Mouse (Mus musculus): ENCODE data around the gene Sirt4. TPM values are rescaled to one million over a fixed set of nuclear protein-coding genes. Genes with fewer than 3 reads are reported as not detected.

Gene Sirt4
- polyA plus RNA-seq, 1 experiment from 2014 or later = 6.5 TPM

DNA sequence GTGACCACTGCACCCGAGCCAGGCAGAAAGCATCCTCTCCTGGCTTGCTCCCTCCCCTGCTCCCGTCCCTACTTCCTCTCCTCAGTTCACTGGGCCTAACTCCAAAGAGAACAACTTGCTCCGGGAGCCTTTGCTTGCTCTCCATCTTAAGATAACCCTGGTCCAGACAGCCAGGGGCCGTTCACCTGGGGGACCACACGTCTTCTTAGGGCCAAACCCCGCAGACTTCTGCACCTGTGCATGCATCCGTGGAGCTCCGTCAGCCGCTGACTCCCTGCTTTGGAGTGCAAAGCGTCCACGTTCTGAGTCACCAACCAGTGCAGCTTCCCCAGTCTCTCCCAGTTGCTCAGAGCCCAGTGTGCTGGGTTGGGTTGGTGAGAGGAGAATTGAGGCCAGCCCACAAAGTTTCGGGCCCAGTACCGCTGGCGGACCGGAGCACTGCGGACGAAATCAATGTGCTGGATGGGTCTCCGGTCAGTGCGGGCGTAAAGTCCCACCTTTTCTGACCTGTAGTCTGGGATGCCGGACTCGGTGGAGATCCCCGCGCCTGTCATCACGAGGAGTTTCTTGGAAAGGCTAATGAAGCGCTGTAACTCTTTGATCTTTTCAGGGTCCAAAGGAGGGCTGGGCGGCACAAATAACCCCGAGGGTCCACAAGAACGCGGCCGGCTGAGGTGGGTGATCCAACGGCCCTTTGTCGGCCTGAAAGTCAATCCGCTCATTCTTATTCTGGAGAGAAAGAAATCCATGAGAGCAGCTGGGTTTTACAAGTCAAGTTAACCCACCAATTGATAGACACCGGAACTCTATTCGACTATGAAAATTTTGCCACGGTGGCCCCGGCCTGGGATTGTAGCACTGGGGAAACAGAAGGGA, 1.9 kb downstream of the Sirt4 start:
- Histone ChIP-seq H3K4me3 (ENCODE audit: low read depth, low read length) (no peak overlapping the region), H3K27ac (ENCODE audit: low read length) (no peak overlapping the region), H3K4me2 (ENCODE audit: low read depth, low read length) (no peak overlapping the region), H3K36me3 (ENCODE audit: control insufficient read depth, insufficient read depth) (no peaks in the 10 kb centered on the region), H3K4me1 (ENCODE audit: control insufficient read depth, low read depth, low read length) (peaks cover 10% of the 10 kb centered on the region), H3K27me3 (ENCODE audit: control insufficient read depth, insufficient read depth, low read depth, low read length) (no peaks in the 10 kb centered on the region), H3K9me3 (replicated peaks; ENCODE audit: control insufficient read depth, low read length) (no peaks in the 10 kb centered on the region), H3K9ac (ENCODE audit: low read depth, low read length) (no peak overlapping the region)
- WGBS (ENCODE audit: insufficient replicate concordance) = 71% methylated on average over 38 of the region's 38 CpGs
- no peak for ATAC-seq (ENCODE audit: low read depth)

DNA sequence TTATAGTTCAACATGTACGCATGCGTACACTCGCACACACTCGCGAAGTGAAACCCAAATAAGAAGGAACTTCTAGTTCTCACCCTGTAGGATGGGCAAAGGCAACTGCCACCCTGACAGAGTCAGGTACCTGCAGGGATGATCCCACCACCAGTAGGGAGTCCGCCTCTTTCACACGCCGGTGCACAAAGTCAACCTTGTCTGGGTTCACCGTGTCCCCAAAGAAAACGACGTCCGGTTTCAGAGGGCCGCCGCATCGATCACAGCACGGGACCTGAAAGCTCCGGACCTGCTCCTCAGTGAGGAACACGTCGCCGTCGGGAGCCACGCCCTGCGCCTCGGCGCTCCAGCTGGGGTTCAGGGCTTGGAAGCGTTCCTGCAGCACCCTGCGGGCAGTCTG, 4.4 kb downstream of the Sirt4 start:
- H3K36me3 ChIP-seq (ENCODE audit: control insufficient read depth, insufficient read depth) = no peaks in the 10 kb centered on the region
- peak overlapping the region; percentile 2; the same call in 1 of the 2 replicates for H3K9ac ChIP-seq (ENCODE audit: low read depth, low read length)
- H3K27me3 ChIP-seq (ENCODE audit: control insufficient read depth, insufficient read depth, low read depth, low read length) = no peaks in the 10 kb centered on the region
- ATAC-seq (ENCODE audit: low read depth) = no peak
- peak overlapping the region; percentile 47 for H3K4me2 ChIP-seq (ENCODE audit: low read depth, low read length)
- H3K4me1 ChIP-seq (ENCODE audit: control insufficient read depth, low read depth, low read length) = peaks cover 10% of the 10 kb centered on the region
- no peaks in the 10 kb centered on the region for H3K9me3 ChIP-seq (replicated peaks; ENCODE audit: control insufficient read depth, low read length)
- no peak overlapping the region for H3K27ac ChIP-seq (ENCODE audit: low read length)
- H3K4me3 ChIP-seq (ENCODE audit: low read depth, low read length) = peak overlapping the region; percentile 12; the same call in 1 of the 2 replicates
- 48% methylated on average over 27 of the region's 27 CpGs for WGBS (ENCODE audit: insufficient replicate concordance)

- no peak overlapping the region for H3K4me3 ChIP-seq (ENCODE audit: low read depth, low read length)
- no peaks in the 10 kb centered on the region for H3K27me3 ChIP-seq (ENCODE audit: control insufficient read depth, insufficient read depth, low read depth, low read length)
- H3K4me2 ChIP-seq (ENCODE audit: low read depth, low read length) = no peak overlapping the region
- no peaks in the 10 kb centered on the region for H3K9me3 ChIP-seq (replicated peaks; ENCODE audit: control insufficient read depth, low read length)
- H3K27ac ChIP-seq (ENCODE audit: low read length) = no peak overlapping the region
- no peaks in the 10 kb centered on the region for H3K36me3 ChIP-seq (ENCODE audit: control insufficient read depth, insufficient read depth)
- peaks cover 4% of the 10 kb centered on the region; the same call in 1 of the 2 replicates for H3K4me1 ChIP-seq (ENCODE audit: control insufficient read depth, low read depth, low read length)
- ATAC-seq (ENCODE audit: low read depth) = no peak
- 68% methylated on average over 15 of the region's 15 CpGs for WGBS (ENCODE audit: insufficient replicate concordance)
- H3K9ac ChIP-seq (ENCODE audit: low read depth, low read length) = no peak overlapping the region
These were observed 5.0 kb downstream of the Sirt4 start for GRCm38 (mm10) chr5:115479561-115479960.

- WGBS (ENCODE audit: insufficient replicate concordance) = 41% methylated on average over 12 of the region's 12 CpGs
- peak; percentile 17; the same call in 1 of the 2 replicates for ATAC-seq (ENCODE audit: low read depth)
- Histone ChIP-seq H3K9ac (ENCODE audit: low read depth, low read length) (0 out of 2 replicates have a peak overlapping the region, but pooled peaks have one; percentile 14), H3K27ac (ENCODE audit: low read length) (no peak overlapping the region), H3K36me3 (ENCODE audit: control insufficient read depth, insufficient read depth) (no peaks in the 10 kb centered on the region), H3K4me3 (ENCODE audit: low read depth, low read length) (peak overlapping the region; percentile 31), H3K4me2 (ENCODE audit: low read depth, low read length) (peak overlapping the region; percentile 37), H3K9me3 (replicated peaks; ENCODE audit: control insufficient read depth, low read length) (no peaks in the 10 kb centered on the region), H3K4me1 (ENCODE audit: control insufficient read depth, low read depth, low read length) (no peaks in the 10 kb centered on the region), H3K27me3 (ENCODE audit: control insufficient read depth, insufficient read depth, low read depth, low read length) (no peaks in the 10 kb centered on the region)
These were observed 8.3 kb downstream of the Sirt4 start for GRCm38 (mm10) chr5:115476107-115476727.

- H3K36me3 ChIP-seq (ENCODE audit: control insufficient read depth, insufficient read depth) = no peaks in the 10 kb centered on the region
- peak overlapping the region; percentile 37 for H3K4me2 ChIP-seq (ENCODE audit: low read depth, low read length)
- H3K4me3 ChIP-seq (ENCODE audit: low read depth, low read length) = peak overlapping the region; percentile 31
- 0 out of 2 replicates have a peak overlapping the region, but pooled peaks have one; percentile 14 for H3K9ac ChIP-seq (ENCODE audit: low read depth, low read length)
- H3K4me1 ChIP-seq (ENCODE audit: control insufficient read depth, low read depth, low read length) = no peaks in the 10 kb centered on the region
- WGBS (ENCODE audit: insufficient replicate concordance) = 18% methylated on average over 22 of the region's 22 CpGs
- H3K9me3 ChIP-seq (replicated peaks; ENCODE audit: control insufficient read depth, low read length) = no peaks in the 10 kb centered on the region
- no peaks in the 10 kb centered on the region for H3K27me3 ChIP-seq (ENCODE audit: control insufficient read depth, insufficient read depth, low read depth, low read length)
- peak; percentile 70 for ATAC-seq (ENCODE audit: low read depth)
- no peak overlapping the region for H3K27ac ChIP-seq (ENCODE audit: low read length)
These were observed 9.0 kb downstream of the Sirt4 start for GRCm38 (mm10) chr5:115475337-115476106.

- no peak overlapping the region for H3K9ac ChIP-seq (ENCODE audit: low read depth, low read length)
- H3K4me1 ChIP-seq (ENCODE audit: control insufficient read depth, low read depth, low read length) = no peaks in the 10 kb centered on the region
- no peak for ATAC-seq (ENCODE audit: low read depth)
- WGBS (ENCODE audit: insufficient replicate concordance) = 48% methylated on average over 22 of the region's 22 CpGs
- H3K4me3 ChIP-seq (ENCODE audit: low read depth, low read length) = no peak overlapping the region
- no peaks in the 10 kb centered on the region for H3K36me3 ChIP-seq (ENCODE audit: control insufficient read depth, insufficient read depth)
- no peak overlapping the region for H3K27ac ChIP-seq (ENCODE audit: low read length)
- H3K9me3 ChIP-seq (replicated peaks; ENCODE audit: control insufficient read depth, low read length) = no peaks in the 10 kb centered on the region
- H3K27me3 ChIP-seq (ENCODE audit: control insufficient read depth, insufficient read depth, low read depth, low read length) = no peaks in the 10 kb centered on the region
- H3K4me2 ChIP-seq (ENCODE audit: low read depth, low read length) = peak overlapping the region; percentile 3; the same call in 1 of the 2 replicates
These were observed 10.2 kb downstream of the Sirt4 start for GRCm38 (mm10) chr5:115474174-115474828.

- H3K36me3 ChIP-seq (ENCODE audit: control insufficient read depth, insufficient read depth) = no peaks in the 10 kb centered on the region
- no peaks in the 10 kb centered on the region for H3K27me3 ChIP-seq (ENCODE audit: control insufficient read depth, insufficient read depth, low read depth, low read length)
- H3K9me3 ChIP-seq (replicated peaks; ENCODE audit: control insufficient read depth, low read length) = no peaks in the 10 kb centered on the region
- WGBS (ENCODE audit: insufficient replicate concordance) = 58% methylated on average over 10 of the region's 10 CpGs
- H3K27ac ChIP-seq (ENCODE audit: low read length) = no peak overlapping the region
- no peak overlapping the region for H3K9ac ChIP-seq (ENCODE audit: low read depth, low read length)
- H3K4me2 ChIP-seq (ENCODE audit: low read depth, low read length) = no peak overlapping the region
- no peak for ATAC-seq (ENCODE audit: low read depth)
- H3K4me3 ChIP-seq (ENCODE audit: low read depth, low read length) = no peak overlapping the region
- H3K4me1 ChIP-seq (ENCODE audit: control insufficient read depth, low read depth, low read length) = no peaks in the 10 kb centered on the region
These were observed 11.3 kb downstream of the Sirt4 start for GRCm38 (mm10) chr5:115473191-115473590.

DNA sequence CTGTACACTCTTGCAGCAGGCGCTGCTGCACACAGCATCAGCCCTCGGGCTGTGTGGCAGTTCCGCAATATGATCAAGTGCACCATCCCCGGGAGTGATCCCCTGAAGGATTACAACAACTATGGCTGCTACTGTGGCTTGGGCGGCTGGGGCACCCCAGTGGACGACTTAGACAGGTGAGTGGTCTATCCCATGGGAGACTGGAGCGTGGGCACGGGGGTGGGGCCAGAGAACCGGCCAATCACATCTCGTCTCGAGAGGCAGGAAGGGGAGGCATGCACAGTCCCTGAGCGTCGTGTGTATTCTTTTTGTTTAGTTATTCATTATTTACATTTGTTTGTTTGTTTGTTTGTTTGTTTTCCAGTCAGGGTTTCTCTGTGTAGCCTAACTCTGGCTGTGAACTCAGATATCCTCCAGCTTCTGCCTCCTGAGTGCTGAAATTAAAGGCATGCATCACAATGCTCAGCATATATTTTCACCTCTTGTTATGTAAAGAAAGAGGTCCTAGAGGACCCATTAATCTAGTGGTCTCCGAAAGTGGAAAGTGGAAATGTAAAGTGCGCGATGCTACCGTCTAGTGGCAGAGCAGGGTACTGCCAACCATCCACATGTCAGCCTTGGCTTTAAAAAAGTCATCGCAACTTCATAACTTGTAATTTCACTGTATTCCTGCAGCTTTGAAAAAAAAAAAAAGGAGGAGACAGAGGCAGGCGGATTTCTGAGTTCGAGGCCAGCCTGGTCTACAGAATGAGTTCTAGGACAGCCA, 13.6 kb downstream of the Sirt4 start:
- no peaks in the 10 kb centered on the region for H3K27me3 ChIP-seq (ENCODE audit: control insufficient read depth, insufficient read depth, low read depth, low read length)
- WGBS (ENCODE audit: insufficient replicate concordance) = 26% methylated on average over 20 of the region's 20 CpGs
- H3K9me3 ChIP-seq (replicated peaks; ENCODE audit: control insufficient read depth, low read length) = no peaks in the 10 kb centered on the region
- no peak for ATAC-seq (ENCODE audit: low read depth)
- H3K4me1 ChIP-seq (ENCODE audit: control insufficient read depth, low read depth, low read length) = no peaks in the 10 kb centered on the region; the same call in 1 of the 2 replicates
- H3K4me2 ChIP-seq (ENCODE audit: low read depth, low read length) = no peak overlapping the region
- no peak overlapping the region for H3K9ac ChIP-seq (ENCODE audit: low read depth, low read length)
- H3K36me3 ChIP-seq (ENCODE audit: control insufficient read depth, insufficient read depth) = no peaks in the 10 kb centered on the region
- H3K4me3 ChIP-seq (ENCODE audit: low read depth, low read length) = no peak overlapping the region
- H3K27ac ChIP-seq (ENCODE audit: low read length) = no peak overlapping the region

Measured in liver, embryonic 16.5 days (tissue).